Mouse (Mus musculus) brown adipose tissue, adult 24 weeks (tissue): ENCODE results near the gene Mamld1. TPM values are rescaled to one million over a fixed set of nuclear protein-coding genes. Genes with fewer than 3 reads are reported as not detected.
A peak's percentile ranks its signal among the peaks of the same experiment; 100 is the strongest.
"Not testable (repeated sequence)": the region's sequence is repeated elsewhere in the genome, so short reads cannot be mapped to it uniquely, and the experiment has no call there.

Experiments used
- H3K27ac ChIP-seq: fragments of 200-500 bp; replicated peaks from 2 replicates; pipeline ENCODE4 v1.5.1; 2012; ENCODE audit warnings: low read depth, mild to moderate bottlenecking, low read length
- H3K4me1 ChIP-seq: fragments of 200-500 bp; 2 replicates; pipeline ENCODE4 v1.6.1; 2012; ENCODE audit warnings: low read length, mixed read lengths; ENCODE audit not compliant: control insufficient read depth, insufficient read depth, insufficient read length
- H3K4me3 ChIP-seq: fragments of 200-500 bp; 2 replicates; pipeline ENCODE4 v1.5.1; 2012; ENCODE audit warnings: low read depth, mild to moderate bottlenecking, low read length, moderate library complexity; ENCODE audit not compliant: insufficient read depth
- polyA plus RNA-seq: library from polyadenylated mRNA; stranded (reverse); fragments of >200 nt; gene quantifications from 2 replicates; pipeline ENCODE4 v1.2.4, GENCODE M21; 2012; ENCODE audit not compliant: missing spikeins, insufficient read depth, insufficient read length

The Mamld1 gene
- polyA plus RNA-seq = 5.8 and 14.1 TPM in 2 replicates

GRCm38 (mm10) chrX:71049864-71050576 lies at the start of gene Mamld1:
Mamld1 (plus strand) TSS chrX:71050256.
- Histone ChIP-seq H3K4me3 (peak within 1 kb of the TSS; percentile 85), H3K4me1 (no peaks in the 10 kb centered on the region; the same call in 1 of the 2 replicates), H3K27ac (peak within 1 kb of the TSS; percentile 72; the same call in 1 of the 2 replicates)

GRCm38 (mm10) chrX:71024718-71025117 lies 25.3 kb upstream of the Mamld1 start:
- Histone ChIP-seq H3K4me3 (no peak overlapping the region), H3K4me1 (no peaks in the 10 kb centered on the region), H3K27ac (no peak overlapping the region)

- Histone ChIP-seq H3K4me3 (no peak overlapping the region), H3K4me1 (no peaks in the 10 kb centered on the region), H3K27ac (no peak overlapping the region)
These were observed 22.0 kb upstream of the Mamld1 start for GRCm38 (mm10) chrX:71028007-71028406.

- not testable (repeated sequence) for H3K4me1 ChIP-seq, H3K4me3 ChIP-seq, H3K27ac ChIP-seq
These were observed 21.1 kb upstream of the Mamld1 start for GRCm38 (mm10) chrX:71028976-71029375.

GRCm38 (mm10) chrX:71050677-71051311 lies 738 bp downstream of the Mamld1 start:
- peak overlapping the region; percentile 85 for H3K4me3 ChIP-seq
- H3K27ac ChIP-seq = peak overlapping the region; percentile 72; the same call in 1 of the 2 replicates
- H3K4me1 ChIP-seq = peaks cover 2% of the 10 kb centered on the region; the same call in 1 of the 2 replicates

- H3K4me1 ChIP-seq = peaks cover 2% of the 10 kb centered on the region; the same call in 1 of the 2 replicates
- peak overlapping the region; percentile 85 for H3K4me3 ChIP-seq
- peak overlapping the region; percentile 72 for H3K27ac ChIP-seq
These were observed 1.5 kb downstream of the Mamld1 start for GRCm38 (mm10) chrX:71051361-71052114.

- Histone ChIP-seq H3K4me3 (peak overlapping the region; percentile 85), H3K27ac (peak overlapping the region; percentile 72), H3K4me1 (peaks cover 2% of the 10 kb centered on the region; the same call in 1 of the 2 replicates)
These were observed 2.0 kb downstream of the Mamld1 start for GRCm38 (mm10) chrX:71052115-71052478.

- H3K4me1 ChIP-seq = peaks cover 2% of the 10 kb centered on the region; the same call in 1 of the 2 replicates
- H3K27ac ChIP-seq = peak overlapping the region; percentile 72
- peak overlapping the region; percentile 85 for H3K4me3 ChIP-seq
These were observed 2.6 kb downstream of the Mamld1 start for GRCm38 (mm10) chrX:71052481-71053216.

GRCm38 (mm10) chrX:71053246-71053645 lies 3.2 kb downstream of the Mamld1 start:
- peaks cover 2% of the 10 kb centered on the region; the same call in 1 of the 2 replicates for H3K4me1 ChIP-seq
- H3K4me3 ChIP-seq = peak overlapping the region; percentile 85
- peak overlapping the region; percentile 72 for H3K27ac ChIP-seq

GRCm38 (mm10) chrX:71056968-71057367 lies 6.9 kb downstream of the Mamld1 start:
- Histone ChIP-seq H3K27ac (no peak overlapping the region), H3K4me3 (no peak overlapping the region), H3K4me1 (peaks cover 2% of the 10 kb centered on the region; the same call in 1 of the 2 replicates)

- Histone ChIP-seq H3K4me3 (no peak overlapping the region), H3K27ac (no peak overlapping the region), H3K4me1 (peaks cover 4% of the 10 kb centered on the region)
These were observed 35.2 kb downstream of the Mamld1 start for GRCm38 (mm10) chrX:71085092-71085807.

GRCm38 (mm10) chrX:71087370-71088079 lies 37.5 kb downstream of the Mamld1 start:
- peaks cover 4% of the 10 kb centered on the region for H3K4me1 ChIP-seq
- H3K4me3 ChIP-seq = no peak overlapping the region
- no peak overlapping the region; the same call in 1 of the 2 replicates for H3K27ac ChIP-seq

- H3K27ac ChIP-seq = no peak overlapping the region
- H3K4me3 ChIP-seq = no peak overlapping the region
- H3K4me1 ChIP-seq = peaks cover 4% of the 10 kb centered on the region
These were observed 38.0 kb downstream of the Mamld1 start for GRCm38 (mm10) chrX:71088080-71088414.

- Histone ChIP-seq H3K4me3 (no peak overlapping the region), H3K27ac (peak overlapping the region; percentile 56), H3K4me1 (peaks cover 6% of the 10 kb centered on the region)
These were observed 55.8 kb downstream of the Mamld1 start for GRCm38 (mm10) chrX:71105820-71106219.
